Mouse (Mus musculus) lung, adult 2 months (tissue): ENCODE measurements at regions not wholly inside any gene's neighbourhood (a gene's known extent, or its start where the extent isn't known, plus 50 kb on each side); places are given as distances from the start of the nearest gene placed in this dataset.

Experiments used
- CTCF ChIP-seq: fragments of 200-500 bp; IDR thresholded peaks from 2 replicates; pipeline ENCODE4 v1.5.1; 2011; ENCODE audit warnings: mild to moderate bottlenecking, low read length, control low read depth; ENCODE audit not compliant: insufficient read depth
- POLR2A ChIP-seq: fragments of 200-500 bp; IDR thresholded peaks from 2 replicates; pipeline ENCODE4 v1.6.1; 2011; ENCODE audit warnings: low read depth, mild to moderate bottlenecking, control low read depth, low read length, borderline replicate concordance; ENCODE audit errors: extremely low read depth

- TF ChIP-seq CTCF (no peak), POLR2A (no peak)
These were observed 99.8 kb downstream of the Sox2 start for GRCm38 (mm10) chr3:34749989-34750388.
